Mouse (Mus musculus): ENCODE measurements around the gene Ppy. TPM values are rescaled to one million over a fixed set of nuclear protein-coding genes. Genes with fewer than 3 reads are reported as not detected.

Gene Ppy
- polyA plus RNA-seq, 1 experiment from 2014 or later = 6.0 TPM

GRCm38 (mm10) chr11:102061236-102061940 is 39.7 kb downstream of the Ppy start:
- 3% methylated on average over 23 of the region's 23 CpGs for WGBS
- H3K27me3 ChIP-seq (ENCODE audit: control insufficient read depth, insufficient read depth, low read length) = no peaks in the 10 kb centered on the region; the same call in 1 of the 2 replicates
- peak; percentile 74; the same call in 1 of the 2 replicates for ATAC-seq (ENCODE audit: insufficient read depth, low FRiP score)
- peak overlapping the region; percentile 39 for H3K4me3 ChIP-seq (replicated peaks; ENCODE audit: low read length)
- peak overlapping the region; percentile 52; the same call in 1 of the 2 replicates for H3K9ac ChIP-seq (ENCODE audit: low read length)
- peak overlapping the region; percentile 67 for H3K4me2 ChIP-seq (ENCODE audit: low read depth, low read length)
- no peak overlapping the region for H3K27ac ChIP-seq (ENCODE audit: low read length)
- H3K36me3 ChIP-seq (ENCODE audit: control insufficient read depth, insufficient read depth, low read length) = no peaks in the 10 kb centered on the region
- peaks cover 6% of the 10 kb centered on the region; the same call in 1 of the 2 replicates for H3K4me1 ChIP-seq (ENCODE audit: control insufficient read depth, insufficient read depth, low read length)
- H3K9me3 ChIP-seq (replicated peaks; ENCODE audit: control insufficient read depth, low read length) = no peaks in the 10 kb centered on the region

GRCm38 (mm10) chr11:102053847-102054246 is 47.3 kb downstream of the Ppy start:
- Histone ChIP-seq H3K4me1 (ENCODE audit: control insufficient read depth, insufficient read depth, low read length) (no peaks in the 10 kb centered on the region), H3K27me3 (ENCODE audit: control insufficient read depth, insufficient read depth, low read length) (no peaks in the 10 kb centered on the region), H3K27ac (ENCODE audit: low read length) (no peak overlapping the region), H3K4me3 (replicated peaks; ENCODE audit: low read length) (no peak overlapping the region), H3K9me3 (replicated peaks; ENCODE audit: control insufficient read depth, low read length) (no peaks in the 10 kb centered on the region), H3K4me2 (ENCODE audit: low read depth, low read length) (no peak overlapping the region), H3K36me3 (ENCODE audit: control insufficient read depth, insufficient read depth, low read length) (no peaks in the 10 kb centered on the region), H3K9ac (ENCODE audit: low read length) (no peak overlapping the region)
- 31% methylated on average over 9 of the region's 9 CpGs for whole genome bisulfite sequencing
- no peak for ATAC-seq (ENCODE audit: insufficient read depth, low FRiP score)

- Histone ChIP-seq H3K4me3 (replicated peaks; ENCODE audit: low read length) (no peak overlapping the region), H3K36me3 (ENCODE audit: control insufficient read depth, insufficient read depth, low read length) (no peaks in the 10 kb centered on the region), H3K4me2 (ENCODE audit: low read depth, low read length) (no peak overlapping the region), H3K27me3 (ENCODE audit: control insufficient read depth, insufficient read depth, low read length) (no peaks in the 10 kb centered on the region), H3K27ac (ENCODE audit: low read length) (no peak overlapping the region), H3K9me3 (replicated peaks; ENCODE audit: control insufficient read depth, low read length) (no peaks in the 10 kb centered on the region), H3K9ac (ENCODE audit: low read length) (no peak overlapping the region), H3K4me1 (ENCODE audit: control insufficient read depth, insufficient read depth, low read length) (no peaks in the 10 kb centered on the region)
- WGBS = 65% methylated on average over 7 of the region's 7 CpGs
- no peak for ATAC-seq (ENCODE audit: insufficient read depth, low FRiP score)
Measured at GRCm38 (mm10) chr11:102053183-102053582, 47.9 kb downstream of the Ppy start.

GRCm38 (mm10) chr11:102052697-102053096 is 48.4 kb downstream of the Ppy start:
- H3K27ac ChIP-seq (ENCODE audit: low read length) = no peak overlapping the region
- ATAC-seq (ENCODE audit: insufficient read depth, low FRiP score) = no peak
- WGBS = 76% methylated on average over 12 of the region's 12 CpGs

GRCm38 (mm10) chr11:102051954-102052353 is 49.2 kb downstream of the Ppy start:
- no peak for ATAC-seq (ENCODE audit: insufficient read depth, low FRiP score)
- Histone ChIP-seq H3K4me1 (ENCODE audit: control insufficient read depth, insufficient read depth, low read length) (no peaks in the 10 kb centered on the region), H3K4me2 (ENCODE audit: low read depth, low read length) (no peak overlapping the region), H3K9me3 (replicated peaks; ENCODE audit: control insufficient read depth, low read length) (no peaks in the 10 kb centered on the region), H3K27me3 (ENCODE audit: control insufficient read depth, insufficient read depth, low read length) (no peaks in the 10 kb centered on the region), H3K4me3 (replicated peaks; ENCODE audit: low read length) (no peak overlapping the region), H3K27ac (ENCODE audit: low read length) (peak overlapping the region; percentile 69; the same call in 1 of the 2 replicates), H3K9ac (ENCODE audit: low read length) (no peak overlapping the region), H3K36me3 (ENCODE audit: control insufficient read depth, insufficient read depth, low read length) (no peaks in the 10 kb centered on the region)
- 40% methylated on average over 4 of the region's 4 CpGs for WGBS

More at GRCm38 (mm10) chr11:102052697-102053096, 48.4 kb downstream of the Ppy start:
- Histone ChIP-seq H3K4me3 (replicated peaks; ENCODE audit: low read length) (no peak overlapping the region), H3K27me3 (ENCODE audit: control insufficient read depth, insufficient read depth, low read length) (no peaks in the 10 kb centered on the region), H3K4me1 (ENCODE audit: control insufficient read depth, insufficient read depth, low read length) (no peaks in the 10 kb centered on the region), H3K9ac (ENCODE audit: low read length) (no peak overlapping the region), H3K4me2 (ENCODE audit: low read depth, low read length) (no peak overlapping the region), H3K36me3 (ENCODE audit: control insufficient read depth, insufficient read depth, low read length) (no peaks in the 10 kb centered on the region), H3K9me3 (replicated peaks; ENCODE audit: control insufficient read depth, low read length) (no peaks in the 10 kb centered on the region)

GRCm38 (mm10) chr11:102051541-102051940 is 49.6 kb downstream of the Ppy start:
- Histone ChIP-seq H3K27me3 (ENCODE audit: control insufficient read depth, insufficient read depth, low read length) (no peaks in the 10 kb centered on the region), H3K4me1 (ENCODE audit: control insufficient read depth, insufficient read depth, low read length) (no peaks in the 10 kb centered on the region), H3K4me3 (replicated peaks; ENCODE audit: low read length) (no peak overlapping the region), H3K9ac (ENCODE audit: low read length) (no peak overlapping the region), H3K9me3 (replicated peaks; ENCODE audit: control insufficient read depth, low read length) (no peaks in the 10 kb centered on the region), H3K4me2 (ENCODE audit: low read depth, low read length) (no peak overlapping the region), H3K27ac (ENCODE audit: low read length) (peak overlapping the region; percentile 69; the same call in 1 of the 2 replicates), H3K36me3 (ENCODE audit: control insufficient read depth, insufficient read depth, low read length) (no peaks in the 10 kb centered on the region)
- ATAC-seq (ENCODE audit: insufficient read depth, low FRiP score) = no peak
- 60% methylated on average over 4 of the region's 4 CpGs for WGBS

Other genes with a start within 250 kb of the Ppy start
- 5.2 and 6.0 TPM in 2 replicates for gene Meox1, start 206.9 kb downstream of the Ppy start, polyA plus RNA-seq (2015; fragmentation: Nextera tagmentation; extraction: Ambion mirVana)
- gene Sost, start 134.3 kb downstream of the Ppy start, polyA plus RNA-seq (2015; fragmentation: Nextera tagmentation; extraction: Ambion mirVana) = not detected in 2 replicates
- gene Cfap97d1, start 117.0 kb downstream of the Ppy start, polyA plus RNA-seq (2015; fragmentation: Nextera tagmentation; extraction: Ambion mirVana) = not detected in 2 replicates
- gene Dusp3, start 114.3 kb downstream of the Ppy start, polyA plus RNA-seq (2015; fragmentation: Nextera tagmentation; extraction: Ambion mirVana) = 26.1 and 26.3 TPM in 2 replicates
- gene Mpp3, start 72.9 kb downstream of the Ppy start, polyA plus RNA-seq (2015; fragmentation: Nextera tagmentation; extraction: Ambion mirVana) = 7.4 and 9.6 TPM in 2 replicates
- 2.9 and 3.5 TPM in 2 replicates for gene Cd300lg, start 59.8 kb downstream of the Ppy start, polyA plus RNA-seq (2015; fragmentation: Nextera tagmentation; extraction: Ambion mirVana)
- gene Mpp2, start 12.8 kb downstream of the Ppy start, polyA plus RNA-seq (2015; fragmentation: Nextera tagmentation; extraction: Ambion mirVana) = 7.9 and 8.3 TPM in 2 replicates
- 40.5 and 56.0 TPM in 2 replicates for gene Pyy, start 6.5 kb upstream of the Ppy start, polyA plus RNA-seq (2015; fragmentation: Nextera tagmentation; extraction: Ambion mirVana)
- gene Nags, start 44.2 kb upstream of the Ppy start, polyA plus RNA-seq (2015; fragmentation: Nextera tagmentation; extraction: Ambion mirVana) = 3.2 and 4.2 TPM in 2 replicates
- gene Tmem101, start 55.1 kb upstream of the Ppy start, polyA plus RNA-seq (2015; fragmentation: Nextera tagmentation; extraction: Ambion mirVana) = 27.9 and 29.0 TPM in 2 replicates
- gene Lsm12, start 84.0 kb upstream of the Ppy start, polyA plus RNA-seq (2015; fragmentation: Nextera tagmentation; extraction: Ambion mirVana) = 79.2 and 85.4 TPM in 2 replicates
- 28.0 and 28.7 TPM in 2 replicates for gene G6pc3, start 88.3 kb upstream of the Ppy start, polyA plus RNA-seq (2015; fragmentation: Nextera tagmentation; extraction: Ambion mirVana)
- gene Hdac5, start 128.8 kb upstream of the Ppy start, polyA plus RNA-seq (2015; fragmentation: Nextera tagmentation; extraction: Ambion mirVana) = 60.6 and 67.4 TPM in 2 replicates
- gene BC030867, start 147.6 kb upstream of the Ppy start, polyA plus RNA-seq (2015; fragmentation: Nextera tagmentation; extraction: Ambion mirVana) = 10.8 and 12.4 TPM in 2 replicates
- 0.12 TPM in 1 of 2 replicates, not detected in the other for gene Asb16, start 167.4 kb upstream of the Ppy start, polyA plus RNA-seq (2015; fragmentation: Nextera tagmentation; extraction: Ambion mirVana)
- 53.0 and 53.4 TPM in 2 replicates for gene Tmub2, start 183.6 kb upstream of the Ppy start, polyA plus RNA-seq (2015; fragmentation: Nextera tagmentation; extraction: Ambion mirVana)
- gene Atxn7l3, start 195.3 kb upstream of the Ppy start, polyA plus RNA-seq (2015; fragmentation: Nextera tagmentation; extraction: Ambion mirVana) = 12.2 and 13.2 TPM in 2 replicates
- gene Ubtf, start 218.4 kb upstream of the Ppy start, polyA plus RNA-seq (2015; fragmentation: Nextera tagmentation; extraction: Ambion mirVana) = 70.5 and 71.4 TPM in 2 replicates